Mouse (Mus musculus) liver, embryonic 15.5 days (tissue): ENCODE results near the gene Rerg. TPM values are rescaled to one million over a fixed set of nuclear protein-coding genes. Genes with fewer than 3 reads are reported as not detected.

Source experiments
- ATAC-seq: fragments of 200-750 bp; cut with Nextera tagmentation; 2 replicates; pipeline ENCODE4 v1.8.0; 2017; ENCODE audit warnings: moderate number of reproducible peaks, mild to moderate bottlenecking, moderate library complexity; ENCODE audit not compliant: insufficient read depth
- H3K27ac ChIP-seq: fragments of 300-500 bp; sonication (generic); replicated peaks from 2 replicates; pipeline ENCODE4 v1.5.1; 2015; ENCODE audit warnings: mild to moderate bottlenecking, inconsistent platforms
- H3K27me3 ChIP-seq: fragments of 300-500 bp; sonication (generic); 2 replicates; pipeline ENCODE4 v1.6.1; 2015; ENCODE audit warnings: mild to moderate bottlenecking, inconsistent platforms
- H3K36me3 ChIP-seq: fragments of 300-500 bp; sonication (generic); replicated peaks from 2 replicates; pipeline ENCODE4 v1.6.1; 2015; ENCODE audit warnings: moderate library complexity, mild to moderate bottlenecking, inconsistent platforms
- H3K4me1 ChIP-seq: fragments of 300-500 bp; sonication (generic); replicated peaks from 2 replicates; pipeline ENCODE4 v1.6.1; 2015; ENCODE audit warnings: inconsistent platforms
- H3K4me2 ChIP-seq: fragments of 300-500 bp; sonication (generic); 2 replicates; pipeline ENCODE4 v1.6.1; 2015; ENCODE audit warnings: moderate library complexity, mild to moderate bottlenecking, inconsistent platforms
- H3K4me3 ChIP-seq: fragments of 300-500 bp; sonication (generic); replicated peaks from 2 replicates; pipeline ENCODE4 v1.5.1; 2015; ENCODE audit warnings: mild to moderate bottlenecking, inconsistent platforms
- H3K9ac ChIP-seq: fragments of 300-500 bp; sonication (generic); 2 replicates; pipeline ENCODE4 v1.6.1; 2015; ENCODE audit warnings: moderate library complexity, mild to moderate bottlenecking, inconsistent platforms
- H3K9me3 ChIP-seq: fragments of 300-500 bp; sonication (generic); replicated peaks from 2 replicates; pipeline ENCODE4 v1.6.1; 2016; ENCODE audit warnings: inconsistent platforms
- WGBS: fragments of 180-500 bp; shearing (Covaris S2); methylation state at CpG from one replicate; pipeline ENCODE4 v1.1.7; 2015; ENCODE audit warnings: mixed read lengths; ENCODE audit not compliant: insufficient replicate concordance; 5-methylcytosine and 5-hydroxymethylcytosine counted together
- polyA plus RNA-seq: library from polyadenylated mRNA; unstranded; fragments of >200 nt; fragmentation: Nextera tagmentation; extraction: Ambion mirVana; gene quantifications from 2 replicates; pipeline ENCODE4 v1.2.1, GENCODE M21; 2015

The Rerg gene
- polyA plus RNA-seq, 1 experiment from 2014 or later = 2.7 TPM

- no peak overlapping the region for H3K27ac ChIP-seq
- no peak overlapping the region for H3K4me3 ChIP-seq
- no peak overlapping the region for H3K9ac ChIP-seq
- 25% methylated on average over 2 of the region's 2 CpGs for WGBS
- H3K4me2 ChIP-seq = no peak overlapping the region
- H3K36me3 ChIP-seq = no peaks in the 10 kb centered on the region
- H3K4me1 ChIP-seq = no peaks in the 10 kb centered on the region
- no peaks in the 10 kb centered on the region for H3K9me3 ChIP-seq
- ATAC-seq = no peak
- no peaks in the 10 kb centered on the region for H3K27me3 ChIP-seq
These were observed 44.1 kb downstream of the Rerg start for GRCm38 (mm10) chr6:137126224-137126623.

GRCm38 (mm10) chr6:137125433-137125832 is 44.9 kb downstream of the Rerg start:
- Histone ChIP-seq H3K9ac (no peak overlapping the region), H3K9me3 (no peaks in the 10 kb centered on the region), H3K27ac (no peak overlapping the region), H3K4me1 (no peaks in the 10 kb centered on the region), H3K4me3 (no peak overlapping the region), H3K36me3 (no peaks in the 10 kb centered on the region), H3K4me2 (no peak overlapping the region), H3K27me3 (no peaks in the 10 kb centered on the region)
- no peak for ATAC-seq
- 20% methylated on average over 9 of the region's 9 CpGs for WGBS

GRCm38 (mm10) chr6:137125006-137125405 is 45.3 kb downstream of the Rerg start:
- Histone ChIP-seq H3K9ac (no peak overlapping the region), H3K4me1 (no peaks in the 10 kb centered on the region), H3K27me3 (no peaks in the 10 kb centered on the region), H3K4me2 (no peak overlapping the region), H3K4me3 (no peak overlapping the region), H3K27ac (no peak overlapping the region), H3K9me3 (no peaks in the 10 kb centered on the region), H3K36me3 (no peaks in the 10 kb centered on the region)
- ATAC-seq = no peak
- 33% methylated on average over 3 of the region's 3 CpGs for WGBS

- ATAC-seq = no peak
- H3K27me3 ChIP-seq = no peaks in the 10 kb centered on the region
- H3K9me3 ChIP-seq = no peaks in the 10 kb centered on the region
- no peak overlapping the region for H3K4me2 ChIP-seq
- H3K4me1 ChIP-seq = no peaks in the 10 kb centered on the region
- no peaks in the 10 kb centered on the region for H3K36me3 ChIP-seq
- H3K27ac ChIP-seq = no peak overlapping the region
- no peak overlapping the region for H3K4me3 ChIP-seq
- no peak overlapping the region for H3K9ac ChIP-seq
- WGBS = 81% methylated on average over 1 of the region's 1 CpGs
These were observed 53.3 kb downstream of the Rerg start for GRCm38 (mm10) chr6:137116849-137117473.

- H3K27me3 ChIP-seq = no peaks in the 10 kb centered on the region
- no peak overlapping the region for H3K4me3 ChIP-seq
- WGBS = 60% methylated on average over 7 of the region's 7 CpGs
- no peaks in the 10 kb centered on the region for H3K36me3 ChIP-seq
- no peaks in the 10 kb centered on the region for H3K4me1 ChIP-seq
- H3K4me2 ChIP-seq = no peak overlapping the region
- no peak overlapping the region for H3K9ac ChIP-seq
- no peak for ATAC-seq
- H3K9me3 ChIP-seq = no peaks in the 10 kb centered on the region
- no peak overlapping the region for H3K27ac ChIP-seq
These were observed 55.4 kb downstream of the Rerg start for GRCm38 (mm10) chr6:137114859-137115258.

- H3K4me1 ChIP-seq = no peaks in the 10 kb centered on the region
- H3K4me2 ChIP-seq = no peak overlapping the region
- H3K9me3 ChIP-seq = no peaks in the 10 kb centered on the region
- H3K27ac ChIP-seq = no peak overlapping the region
- 65% methylated on average over 9 of the region's 9 CpGs for WGBS
- H3K36me3 ChIP-seq = no peaks in the 10 kb centered on the region
- H3K4me3 ChIP-seq = no peak overlapping the region
- no peak for ATAC-seq
- H3K9ac ChIP-seq = no peak overlapping the region
- H3K27me3 ChIP-seq = no peaks in the 10 kb centered on the region
These were observed 59.0 kb downstream of the Rerg start for GRCm38 (mm10) chr6:137111266-137111813.

- no peak overlapping the region for H3K27ac ChIP-seq
These were observed 59.5 kb downstream of the Rerg start for GRCm38 (mm10) chr6:137110778-137111174.

GRCm38 (mm10) chr6:137109811-137110777 is 60.2 kb downstream of the Rerg start:
- WGBS = 71% methylated on average over 20 of the region's 20 CpGs
- H3K36me3 ChIP-seq = no peaks in the 10 kb centered on the region
- H3K9ac ChIP-seq = no peak overlapping the region
- H3K4me1 ChIP-seq = no peaks in the 10 kb centered on the region
- no peak overlapping the region for H3K4me3 ChIP-seq
- ATAC-seq = no peak
- no peak overlapping the region for H3K27ac ChIP-seq
- no peak overlapping the region for H3K4me2 ChIP-seq
- H3K9me3 ChIP-seq = no peaks in the 10 kb centered on the region
- H3K27me3 ChIP-seq = no peaks in the 10 kb centered on the region

More at GRCm38 (mm10) chr6:137110778-137111174, 59.5 kb downstream of the Rerg start:
- Histone ChIP-seq H3K9ac (no peak overlapping the region), H3K4me1 (no peaks in the 10 kb centered on the region), H3K4me2 (no peak overlapping the region), H3K9me3 (no peaks in the 10 kb centered on the region), H3K27me3 (no peaks in the 10 kb centered on the region), H3K4me3 (no peak overlapping the region), H3K36me3 (no peaks in the 10 kb centered on the region)
- no peak for ATAC-seq
- 63% methylated on average over 6 of the region's 6 CpGs for WGBS

- Histone ChIP-seq H3K4me2 (no peak overlapping the region), H3K4me3 (no peak overlapping the region), H3K4me1 (no peaks in the 10 kb centered on the region), H3K27ac (no peak overlapping the region), H3K9ac (no peak overlapping the region), H3K27me3 (no peaks in the 10 kb centered on the region), H3K36me3 (no peaks in the 10 kb centered on the region), H3K9me3 (no peaks in the 10 kb centered on the region)
- no peak for ATAC-seq
- WGBS = 48% methylated on average over 4 of the region's 4 CpGs
These were observed 65.0 kb downstream of the Rerg start for GRCm38 (mm10) chr6:137105285-137105684.

GRCm38 (mm10) chr6:137102662-137103179 is 67.6 kb downstream of the Rerg start:
- H3K4me2 ChIP-seq = no peak overlapping the region
- H3K27me3 ChIP-seq = no peaks in the 10 kb centered on the region
- no peaks in the 10 kb centered on the region for H3K4me1 ChIP-seq
- ATAC-seq = no peak
- no peak overlapping the region for H3K27ac ChIP-seq
- no peak overlapping the region for H3K4me3 ChIP-seq
- H3K9me3 ChIP-seq = no peaks in the 10 kb centered on the region
- 22% methylated on average over 10 of the region's 10 CpGs for WGBS
- no peak overlapping the region for H3K9ac ChIP-seq
- no peaks in the 10 kb centered on the region for H3K36me3 ChIP-seq
